Mouse (Mus musculus) E14TG2a.4 (cell line): ENCODE measurements around the gene Sost.

Experiments
- H3K27me3 ChIP-seq: 2 replicates; pipeline ENCODE4 v1.6.1; 2014; ENCODE audit warnings: low read length, control low read depth; ENCODE audit not compliant: insufficient read depth
- H3K36me3 ChIP-seq: 2 replicates; pipeline ENCODE4 v1.6.1; 2014; ENCODE audit warnings: low read length, control low read depth; ENCODE audit not compliant: insufficient read depth
- H3K4me1 ChIP-seq: replicated peaks from 2 replicates; pipeline ENCODE4 v1.6.1; 2014; ENCODE audit warnings: low read depth, low read length, control low read depth
- H3K4me3 ChIP-seq: replicated peaks from 2 replicates; pipeline ENCODE4 v1.5.1; 2014; ENCODE audit warnings: mild to moderate bottlenecking, low read length
- H3K9me3 ChIP-seq: 2 replicates; pipeline ENCODE4 v1.6.1; 2014; ENCODE audit warnings: low read length, control low read depth
- CTCF ChIP-seq: conservative IDR thresholded peaks from 2 replicates; pipeline ENCODE4 v1.5.1; 2014; ENCODE audit warnings: low read length
- NANOG ChIP-seq: IDR thresholded peaks from 2 replicates; pipeline ENCODE4 v1.6.1; 2014; ENCODE audit warnings: borderline replicate concordance, low read length, mixed read lengths
- POU5F1 ChIP-seq: IDR thresholded peaks from 2 replicates; pipeline ENCODE4 v1.6.1; 2014; ENCODE audit warnings: low read length, borderline replicate concordance

The Sost gene

DNA sequence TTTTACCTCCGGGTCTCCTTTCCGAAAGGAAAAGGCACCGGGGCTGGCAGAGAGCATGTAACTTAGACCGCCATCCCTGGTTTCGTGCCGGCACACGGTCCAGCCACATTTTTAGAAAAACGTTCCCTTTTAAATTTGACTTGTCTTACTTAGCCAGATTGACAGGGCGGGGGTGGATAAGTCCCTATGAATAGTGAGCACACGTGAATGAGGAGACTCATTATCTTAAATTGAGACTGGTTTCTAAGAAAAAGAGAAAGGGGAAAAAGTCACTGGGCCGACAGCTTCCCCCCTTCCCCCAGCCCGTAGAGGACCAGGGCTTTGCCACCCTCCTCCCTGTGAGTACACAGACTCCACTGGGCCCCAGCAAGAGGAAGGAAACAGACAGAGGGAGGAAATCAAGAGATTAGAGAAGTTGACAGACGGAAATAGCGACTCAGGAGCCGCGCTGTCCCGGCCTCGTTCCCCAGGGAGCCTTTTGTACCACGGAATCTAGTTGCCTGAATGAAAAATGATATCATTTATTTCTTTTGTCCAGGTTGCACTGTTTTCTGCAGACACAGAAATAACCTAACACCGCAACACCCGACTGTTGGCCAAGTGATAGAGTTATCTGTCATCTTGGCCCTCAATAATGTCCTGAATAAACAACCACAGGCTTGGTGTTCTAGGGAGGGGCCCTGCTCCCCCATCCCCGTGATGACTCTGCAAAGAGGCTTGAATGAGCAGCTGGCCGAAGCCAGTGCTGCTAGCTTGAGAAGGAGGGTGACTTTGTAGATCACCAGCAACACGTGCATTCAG lies 14.1 kb downstream of the Sost start:
- Histone ChIP-seq H3K27me3 (peaks cover 21% of the 10 kb centered on the region), H3K36me3 (no peaks in the 10 kb centered on the region), H3K9me3 (no peaks in the 10 kb centered on the region), H3K4me3 (peak overlapping the region; percentile 32; the same call in 1 of the 2 replicates), H3K4me1 (peaks cover 28% of the 10 kb centered on the region)
- TF ChIP-seq NANOG = no peak
- TF ChIP-seq POU5F1 = no peak
- no peak for TF ChIP-seq CTCF

DNA sequence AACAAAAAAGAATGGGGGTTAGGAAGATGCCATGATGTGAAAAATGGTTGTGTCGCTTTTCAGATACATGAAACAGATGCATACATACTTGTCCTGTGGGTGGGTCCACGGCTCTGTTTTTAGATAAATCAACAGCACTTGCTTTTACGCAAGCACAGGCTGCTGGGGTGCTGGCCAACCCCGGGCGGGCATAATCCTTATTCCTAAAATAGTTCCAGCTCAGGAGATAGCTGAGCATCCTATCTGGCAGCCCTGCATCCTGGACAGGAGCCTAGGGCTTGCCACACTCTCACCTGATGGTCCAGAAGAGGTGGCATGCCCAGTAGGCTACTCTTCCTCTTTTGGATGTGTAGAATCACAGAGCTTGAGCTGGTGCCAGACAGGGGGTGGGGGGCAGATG lies 16.8 kb downstream of the Sost start:
- Histone ChIP-seq H3K9me3 (no peaks in the 10 kb centered on the region), H3K4me3 (no peak overlapping the region), H3K27me3 (peaks cover 12% of the 10 kb centered on the region; the same call in 1 of the 2 replicates), H3K4me1 (peaks cover 36% of the 10 kb centered on the region), H3K36me3 (no peaks in the 10 kb centered on the region)
- no peak for TF ChIP-seq NANOG
- TF ChIP-seq CTCF = no peak
- no peak for TF ChIP-seq POU5F1

DNA sequence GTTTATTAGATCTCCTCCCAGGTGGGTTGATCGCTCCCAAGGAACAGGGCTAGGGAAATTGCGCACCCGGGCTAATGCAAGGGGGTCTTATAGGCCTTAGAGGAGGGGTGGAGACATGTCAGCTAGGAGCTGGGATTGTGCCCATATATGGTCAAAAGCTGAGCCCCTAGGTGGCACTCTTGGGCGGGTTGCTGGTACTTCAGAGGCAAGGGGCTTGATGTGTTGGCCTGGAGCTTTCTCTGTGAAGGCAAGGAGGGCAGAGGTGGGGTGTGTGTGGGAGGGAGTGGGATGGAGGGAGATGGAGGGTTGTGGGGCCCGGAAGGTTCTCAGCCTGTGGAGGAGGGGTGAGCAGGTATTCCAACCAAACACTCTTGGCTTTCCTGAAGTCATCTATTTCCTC lies 20.3 kb downstream of the Sost start:
- TF ChIP-seq NANOG = no peak
- TF ChIP-seq POU5F1 = no peak
- TF ChIP-seq CTCF = 0 out of 2 replicates have a peak, but pooled peaks have one; percentile 5
- no peaks in the 10 kb centered on the region for H3K36me3 ChIP-seq
- H3K4me3 ChIP-seq = no peak overlapping the region
- peaks cover 37% of the 10 kb centered on the region for H3K4me1 ChIP-seq
- H3K27me3 ChIP-seq = peaks cover 3% of the 10 kb centered on the region; the same call in 1 of the 2 replicates
- H3K9me3 ChIP-seq = peaks cover 5% of the 10 kb centered on the region; the same call in 1 of the 2 replicates

DNA sequence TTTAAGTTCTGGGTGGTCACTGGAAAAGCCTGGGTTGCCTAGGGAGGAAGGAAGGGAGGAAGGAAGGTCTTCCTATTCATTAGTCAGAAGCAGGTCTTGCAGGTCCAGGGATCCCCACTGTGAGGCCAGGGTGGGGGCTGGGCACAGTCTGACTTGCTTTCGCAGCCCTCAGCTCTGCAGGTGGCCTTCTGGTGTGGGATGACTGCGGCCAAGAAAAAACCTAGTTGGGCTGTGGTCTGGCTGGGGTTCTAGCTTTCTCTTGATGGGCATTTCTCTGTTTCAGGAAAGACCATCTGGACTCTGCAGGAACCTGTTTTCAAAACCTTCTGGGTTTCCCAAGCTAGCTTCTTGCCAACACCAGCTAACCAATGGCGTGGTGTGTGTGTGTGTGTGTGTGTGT lies 23.8 kb downstream of the Sost start:
- TF ChIP-seq POU5F1 (no peak), CTCF (no peak), NANOG (no peak)
- Histone ChIP-seq H3K36me3 (no peaks in the 10 kb centered on the region), H3K27me3 (peaks cover 10% of the 10 kb centered on the region), H3K9me3 (peaks cover 5% of the 10 kb centered on the region; the same call in 1 of the 2 replicates), H3K4me3 (no peak overlapping the region), H3K4me1 (peaks cover 27% of the 10 kb centered on the region)

DNA sequence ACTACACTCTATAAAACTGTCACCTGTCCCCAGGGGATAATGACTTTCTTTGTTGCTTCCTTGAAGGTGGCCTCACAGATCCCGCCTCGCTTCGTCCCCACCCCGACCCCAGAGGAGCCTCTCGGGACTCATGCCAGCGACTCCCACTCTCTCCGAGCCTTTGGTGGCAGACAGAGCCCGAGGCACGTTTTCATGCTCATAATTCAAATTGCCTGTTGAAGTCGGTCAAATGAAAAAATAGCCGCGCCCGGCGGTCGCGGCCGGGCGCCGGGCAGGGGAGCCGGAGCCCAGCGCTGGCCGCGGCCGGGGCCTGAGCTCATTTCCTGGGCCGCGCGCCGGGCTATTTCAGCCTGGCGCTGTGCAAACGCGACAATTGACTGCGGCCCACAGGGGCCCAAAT lies 29.7 kb downstream of the Sost start:
- Histone ChIP-seq H3K36me3 (no peaks in the 10 kb centered on the region), H3K4me1 (peaks cover 32% of the 10 kb centered on the region), H3K9me3 (no peaks in the 10 kb centered on the region), H3K27me3 (peaks cover 30% of the 10 kb centered on the region), H3K4me3 (peak overlapping the region; percentile 74)
- TF ChIP-seq POU5F1 = no peak

DNA sequence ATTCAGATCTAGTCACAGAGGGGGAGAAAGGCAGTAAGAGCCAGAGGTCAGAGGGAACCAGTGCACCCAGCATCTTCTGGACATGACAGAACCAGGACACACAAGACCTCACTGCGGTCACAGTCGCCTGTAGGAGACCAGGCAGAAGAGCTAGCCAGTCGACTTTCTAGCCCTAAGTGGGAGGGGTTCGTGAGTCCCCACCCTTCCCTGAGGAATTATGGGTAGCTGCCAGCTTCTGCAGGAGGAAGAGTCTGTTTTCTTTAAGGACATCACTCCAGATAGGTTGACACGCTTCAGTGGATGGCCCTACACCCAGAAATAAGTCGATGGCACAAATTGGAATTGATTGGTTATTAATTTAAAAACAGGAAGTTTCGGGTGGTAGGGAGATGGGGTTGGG lies 30.4 kb downstream of the Sost start:
- peaks cover 38% of the 10 kb centered on the region for H3K4me1 ChIP-seq
- peak overlapping the region; percentile 74 for H3K4me3 ChIP-seq
- no peaks in the 10 kb centered on the region for H3K9me3 ChIP-seq
- peaks cover 30% of the 10 kb centered on the region for H3K27me3 ChIP-seq
- TF ChIP-seq NANOG (no peak), POU5F1 (no peak), CTCF (no peak)
- H3K36me3 ChIP-seq = no peaks in the 10 kb centered on the region

DNA sequence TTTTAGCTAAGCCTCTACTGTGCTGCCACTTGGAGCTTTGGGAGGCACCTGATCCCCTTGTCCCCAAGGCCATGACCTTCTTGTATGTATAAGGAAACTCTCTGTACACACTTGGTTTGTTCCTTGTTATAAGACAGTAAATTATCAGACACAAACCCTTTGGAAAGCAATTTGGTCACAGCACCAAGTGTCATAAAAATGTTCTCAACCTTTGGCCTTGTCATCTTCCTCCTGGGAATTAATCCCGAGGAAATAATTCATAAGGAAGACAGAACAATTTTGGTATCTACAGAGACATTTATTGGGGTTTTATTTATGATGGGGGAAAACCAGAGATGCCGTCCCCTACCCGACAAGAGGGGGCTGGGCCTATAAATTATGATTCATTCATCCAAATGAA lies 31.1 kb downstream of the Sost start:
- H3K4me1 ChIP-seq = peaks cover 41% of the 10 kb centered on the region
- no peak for TF ChIP-seq NANOG
- no peak for TF ChIP-seq CTCF
- TF ChIP-seq POU5F1 = no peak
- no peak overlapping the region for H3K4me3 ChIP-seq
- H3K36me3 ChIP-seq = no peaks in the 10 kb centered on the region
- no peaks in the 10 kb centered on the region for H3K9me3 ChIP-seq
- peaks cover 30% of the 10 kb centered on the region for H3K27me3 ChIP-seq

DNA sequence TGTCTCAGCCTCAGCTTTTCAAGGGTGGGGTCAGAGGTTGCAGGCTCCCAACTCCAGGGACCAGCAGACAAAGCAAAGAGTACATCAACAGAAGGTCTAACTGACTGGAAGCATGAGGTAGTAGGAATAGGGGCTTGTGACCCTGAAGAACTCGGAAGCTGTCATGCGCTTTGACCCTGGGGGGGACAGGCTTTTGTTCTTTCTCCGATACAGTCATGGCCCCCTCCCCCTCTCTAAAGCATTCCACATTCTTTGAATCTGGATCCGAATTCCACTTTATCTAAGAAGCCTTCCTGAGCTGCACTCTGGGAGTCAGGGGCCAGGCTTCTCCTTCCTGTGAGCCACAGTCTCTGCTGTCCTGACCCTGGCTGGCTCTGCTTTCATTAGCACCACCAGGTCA lies 34.8 kb downstream of the Sost start:
- TF ChIP-seq CTCF = no peak
- TF ChIP-seq NANOG = no peak
- no peak for TF ChIP-seq POU5F1
- peaks cover 13% of the 10 kb centered on the region for H3K27me3 ChIP-seq
- peaks cover 51% of the 10 kb centered on the region for H3K4me1 ChIP-seq

More for the DNA sequence above, 34.8 kb downstream of the Sost start:
- Histone ChIP-seq H3K9me3 (no peaks in the 10 kb centered on the region), H3K4me3 (no peak overlapping the region), H3K36me3 (no peaks in the 10 kb centered on the region)
